ENCODE assay signal across 33 mouse cellular contexts in the genomic region with DNA sequence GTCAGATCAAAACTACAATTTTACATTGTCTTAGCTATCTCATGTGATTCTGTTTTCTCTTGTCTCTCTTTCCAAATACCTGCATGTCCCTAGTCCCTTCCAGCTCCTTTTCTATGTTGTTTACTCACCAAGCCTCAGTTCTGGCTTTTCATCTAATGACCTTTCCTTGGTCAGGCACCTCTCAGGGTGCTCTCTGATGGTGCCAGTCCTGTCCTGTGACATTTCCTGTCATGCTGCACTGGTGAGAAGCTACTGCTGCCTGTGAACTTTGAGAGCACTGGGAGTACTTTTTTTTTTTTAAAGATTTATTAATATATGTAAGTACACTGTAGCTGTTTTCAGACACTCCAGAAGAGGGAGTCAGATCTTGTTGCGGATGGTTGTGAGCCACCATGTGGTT. TPM values are rescaled to one million over a fixed set of nuclear protein-coding genes. Genes with fewer than 3 reads are reported as not detected.
A peak's percentile ranks its signal among the peaks of the same experiment; 100 is the strongest.
DNase-seq lines count a peak whose midpoint lies in the region; ATAC-seq and TF ChIP-seq lines count a peak whose summit lies in the region.
"Had no signal": no experiment of that assay in that cellular context is flagged by ENCODE, and none has a peak within 500 bp of the region (broad histone marks: within the 10 kb centered on the region; RNA-seq: fewer than 3 reads in every experiment).

No protein-coding gene starts in this region.

- peak; percentile 90 for DNase-seq in heart, adult 11 months
- DNase-seq in layer of hippocampus, adult 2 months (ENCODE audit: low spot score in 2 of 2) = no peak
- DNase-seq in layer of hippocampus, adult 9-10 months (ENCODE audit: low spot score) = no peak
- DNase-seq in testis, postnatal 10 days (ENCODE audit: low spot score) = peak; percentile 14
- no peak for DNase-seq in testis, postnatal 14 days (ENCODE audit: low spot score)
- no peak for DNase-seq in adrenal gland, adult 8-10 months
- DNase-seq: adrenal gland, postnatal 14 days; cerebellum, adult 11 months; cerebellum, adult 9-10 months; cerebellum, postnatal 36 days; embryo, embryonic 11 days; heart, postnatal 36 days; kidney, adult 11 months; kidney, postnatal 14 days; liver, postnatal 0 days; lung, postnatal 4 days; right cerebral cortex, adult 18-20 months; spleen, adult 18-20 months; thymus, postnatal 14 days had no signal

- H3K27ac ChIP-seq in heart, embryonic 12.5 days (ENCODE audit: poor library complexity, severe bottlenecking) = no peak overlapping the region
- H3K27ac ChIP-seq in layer of hippocampus, adult 2 months = no peak overlapping the region
- H3K27ac ChIP-seq: embryonic facial prominence, embryonic 13.5 days; forebrain, embryonic 10.5 days; forebrain, embryonic 15.5 days; hindbrain, embryonic 12.5 days; hindbrain, postnatal 0 days; left cerebral cortex, adult 2 months; limb, embryonic 12.5 days; midbrain, embryonic 12.5 days; neural tube, embryonic 12.5 days had no signal

- peaks cover 69% of the 10 kb centered on the region for H3K4me1 ChIP-seq in heart, embryonic 12.5 days (replicated peaks)

- H3K4me3 ChIP-seq in heart, embryonic 12.5 days = no peak overlapping the region
- no peak overlapping the region for H3K4me3 ChIP-seq in layer of hippocampus, adult 2 months
- H3K4me3 ChIP-seq: embryonic facial prominence, embryonic 13.5 days; forebrain, embryonic 10.5 days; forebrain, embryonic 15.5 days; hindbrain, embryonic 12.5 days; left cerebral cortex, adult 2 months; limb, embryonic 12.5 days; megakaryocyte, embryonic 14.5 days; midbrain, embryonic 12.5 days; myocyte; neural tube, embryonic 12.5 days had no signal

- no peak overlapping the region for H3K9ac ChIP-seq in heart, embryonic 12.5 days
- H3K9ac ChIP-seq: embryonic facial prominence, embryonic 13.5 days; forebrain, embryonic 15.5 days; hindbrain, embryonic 12.5 days; limb, embryonic 12.5 days; liver, postnatal 0 days; midbrain, embryonic 12.5 days; neural tube, embryonic 12.5 days had no signal

- H3K4me2 ChIP-seq in heart, embryonic 12.5 days = no peak overlapping the region
- H3K4me2 ChIP-seq: embryonic facial prominence, embryonic 13.5 days; forebrain, embryonic 15.5 days; hindbrain, embryonic 12.5 days; limb, embryonic 12.5 days; liver, embryonic 11.5 days; midbrain, embryonic 12.5 days; neural tube, embryonic 12.5 days had no signal

- TF ChIP-seq CTCF in layer of hippocampus, adult 2 months (conservative IDR thresholded peaks at IDR 0.05) = peak; percentile 13; the same call in 1 of the 2 replicates

- no peaks in the 10 kb centered on the region for H3K36me3 ChIP-seq in heart, embryonic 12.5 days
- H3K36me3 ChIP-seq: embryonic facial prominence, embryonic 13.5 days; forebrain, embryonic 15.5 days; hindbrain, embryonic 12.5 days; limb, embryonic 12.5 days; midbrain, embryonic 12.5 days; neural tube, embryonic 12.5 days had no signal

- H3K27me3 ChIP-seq in heart, embryonic 12.5 days (replicated peaks) = no peaks in the 10 kb centered on the region
- H3K27me3 ChIP-seq: embryonic facial prominence, embryonic 13.5 days; forebrain, embryonic 15.5 days; hindbrain, embryonic 12.5 days; limb, embryonic 12.5 days; megakaryocyte, embryonic 14.5 days; midbrain, embryonic 12.5 days; neural tube, embryonic 12.5 days had no signal

- ATAC-seq in heart, embryonic 12.5 days (ENCODE audit: insufficient number of reproducible peaks, low FRiP score) = no peak
- ATAC-seq: forebrain, embryonic 15.5 days; hindbrain, postnatal 0 days; liver, postnatal 0 days had no signal

- WGBS in heart, embryonic 12.5 days = 95% methylated on average over 1 of the region's 1 CpGs

- no peaks in the 10 kb centered on the region for H3K9me3 ChIP-seq in heart, embryonic 12.5 days (replicated peaks)
- H3K9me3 ChIP-seq: embryonic facial prominence, embryonic 13.5 days; forebrain, embryonic 10.5 days; forebrain, embryonic 15.5 days; G1E; hindbrain, embryonic 12.5 days; limb, embryonic 12.5 days; megakaryocyte, embryonic 14.5 days; midbrain, embryonic 12.5 days; neural tube, embryonic 12.5 days had no signal

RNA-seq across cellular contexts. Expression of a gene that starts 25.8 kb away (rescaled TPM):
- 29.5 and 37.9 TPM in 2 replicates for polyA plus RNA-seq in heart, embryonic 12.5 days (2016; fragmentation: Nextera tagmentation; extraction: Ambion mirVana)
- total RNA-seq in layer of hippocampus, adult 2 months (2021) = 100 to 1,000 TPM; 144 to 153 TPM
- total RNA-seq in adrenal gland, adult 8-10 months (2022) = 100 to 1,000 TPM; 108 to 187 (median 139) TPM

Comparison
In these comparisons a context has a peak if more than half of its experiments do, and no peak if none do; other contexts are left out.
1. DNase-seq: peak in heart, adult 11 months (single experiment) and testis, postnatal 10 days (single experiment); none in layer of hippocampus, adult 2 months (0 of 2), layer of hippocampus, adult 9-10 months (single experiment), testis, postnatal 14 days (single experiment) and adrenal gland, adult 8-10 months (single experiment).